Mouse (Mus musculus): Measurements from ENCODE around the gene Rbms1. TPM values are rescaled to one million over a fixed set of nuclear protein-coding genes. Genes with fewer than 3 reads are reported as not detected.

Rbms1 gene
- total RNA-seq, 2 experiments from 2014 or later: 21.8 to 22.1 TPM

- DNase-seq: no peak
Observed at GRCm38 (mm10) chr2:60808822-60809221, 154.2 kb downstream of the Rbms1 start.

GRCm38 (mm10) chr2:60807341-60808195 is 155.4 kb downstream of the Rbms1 start:
- DNase-seq: peak; percentile 29

GRCm38 (mm10) chr2:60804763-60805162 is 158.2 kb downstream of the Rbms1 start:
- DNase-seq: no peak

- no peak for DNase-seq
Observed at GRCm38 (mm10) chr2:60803377-60803776, 159.6 kb downstream of the Rbms1 start.

- DNase-seq: no peak
Observed at GRCm38 (mm10) chr2:60802828-60803227, 160.2 kb downstream of the Rbms1 start.

GRCm38 (mm10) chr2:60802191-60802590 is 160.8 kb downstream of the Rbms1 start:
- DNase-seq: no peak

GRCm38 (mm10) chr2:60801571-60802155 is 161.3 kb downstream of the Rbms1 start:
- DNase-seq: no peak

- no peak for DNase-seq
Observed at GRCm38 (mm10) chr2:60800921-60801558, 162.0 kb downstream of the Rbms1 start.

- DNase-seq: no peak
Observed at GRCm38 (mm10) chr2:60799816-60800215, 163.2 kb downstream of the Rbms1 start.

- no peak for DNase-seq
Observed at GRCm38 (mm10) chr2:60798767-60799529, 164.0 kb downstream of the Rbms1 start.

GRCm38 (mm10) chr2:60796969-60797669 is 165.9 kb downstream of the Rbms1 start:
- DNase-seq: peak; percentile 30

GRCm38 (mm10) chr2:60796616-60796968 is 166.4 kb downstream of the Rbms1 start:
- no peak for DNase-seq

GRCm38 (mm10) chr2:60795861-60796260 is 167.1 kb downstream of the Rbms1 start:
- DNase-seq: no peak

GRCm38 (mm10) chr2:60792506-60792905 is 170.5 kb downstream of the Rbms1 start:
- DNase-seq: no peak

- DNase-seq: no peak
Observed at GRCm38 (mm10) chr2:60789126-60789525, 173.9 kb downstream of the Rbms1 start.

- DNase-seq: no peak
Observed at GRCm38 (mm10) chr2:60788173-60788908, 174.7 kb downstream of the Rbms1 start.

- no peak for DNase-seq
Observed at GRCm38 (mm10) chr2:60787088-60787487, 175.9 kb downstream of the Rbms1 start.

GRCm38 (mm10) chr2:60786289-60786688 is 176.7 kb downstream of the Rbms1 start:
- DNase-seq: no peak

- no peak for DNase-seq
Observed at GRCm38 (mm10) chr2:60774501-60774900, 188.5 kb downstream of the Rbms1 start.

- peak; percentile 24 for DNase-seq
Observed at GRCm38 (mm10) chr2:60773592-60773991, 189.4 kb downstream of the Rbms1 start.

GRCm38 (mm10) chr2:60766420-60766819 is 196.6 kb downstream of the Rbms1 start:
- DNase-seq: no peak

All from gastrocnemius, postnatal 25 days (tissue).